Mouse (Mus musculus) bone marrow macrophage, adult 2 months (primary cell): Measurements from ENCODE around the gene Nkain2.

Experiments used
- CTCF ChIP-seq: IDR thresholded peaks from 2 replicates; pipeline ENCODE4 v1.5.1; 2012; ENCODE audit warnings: low read depth, mild to moderate bottlenecking, low read length, moderate library complexity
- POLR2A ChIP-seq: IDR thresholded peaks from 2 replicates; pipeline ENCODE4 v1.6.1; 2012; ENCODE audit warnings: mild to moderate bottlenecking, low read depth, low read length, borderline replicate concordance

DNA sequence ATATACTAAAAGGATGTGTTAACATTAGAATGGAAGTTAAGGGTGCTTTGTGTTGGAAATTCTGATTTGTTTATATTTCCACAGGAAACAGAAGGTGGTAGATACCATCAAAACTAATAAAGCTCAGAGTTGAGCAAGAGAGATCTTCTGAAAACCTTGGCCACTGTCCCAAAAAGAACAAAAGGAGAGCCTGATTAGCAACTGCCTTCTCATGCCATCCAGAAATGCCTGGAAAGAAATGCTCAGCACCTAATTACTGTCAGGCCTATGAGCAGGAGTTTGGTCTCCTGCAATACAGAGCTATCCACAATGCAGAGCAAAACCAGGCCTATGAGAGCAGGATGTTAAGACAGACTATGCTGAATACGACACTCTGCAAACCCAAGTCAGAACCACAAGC, 897.1 kb downstream of the Nkain2 start:
- TF ChIP-seq CTCF (no peak), POLR2A (no peak)
